Mouse (Mus musculus): ENCODE results near the gene Shisa4. TPM values are rescaled to one million over a fixed set of nuclear protein-coding genes. Genes with fewer than 3 reads are reported as not detected.

The Shisa4 gene
- polyA plus RNA-seq, 1 experiment: 0.38 TPM

GRCm38 (mm10) chr1:135324571-135324970 lies 50.5 kb downstream of the Shisa4 start, which contains the start of gene Lmod1:
Lmod1 (plus strand) TSS chr1:135324807.
- no peaks in the 10 kb centered on the region for H3K36me3 ChIP-seq (ENCODE audit: control insufficient read depth, insufficient read depth, low read length)
- H3K27me3 ChIP-seq (ENCODE audit: control insufficient read depth, insufficient read depth, low read length): no peaks in the 10 kb centered on the region
- peak within 1 kb of the TSS; percentile 59 for H3K27ac ChIP-seq (ENCODE audit: control insufficient read depth, insufficient read depth, low read depth, low read length)
- peaks cover 5% of the 10 kb centered on the region; the same call in 1 of the 2 replicates for H3K4me1 ChIP-seq (ENCODE audit: control insufficient read depth, insufficient read depth, low read length)
- TF ChIP-seq POLR2A (IDR thresholded peaks at IDR 0.05; ENCODE audit: control insufficient read depth, low read depth, low read length) (no peak), CTCF (IDR thresholded peaks at IDR 0.05; ENCODE audit: control insufficient read depth, insufficient read depth, insufficient replicate concordance, low read depth, low read length) (no peak)
- H3K4me3 ChIP-seq (ENCODE audit: control insufficient read depth, low read depth, low read length): peak within 1 kb of the TSS; percentile 47

- no peak for TF ChIP-seq POLR2A (IDR thresholded peaks at IDR 0.05; ENCODE audit: control insufficient read depth, low read depth, low read length)
- TF ChIP-seq CTCF (IDR thresholded peaks at IDR 0.05; ENCODE audit: control insufficient read depth, insufficient read depth, insufficient replicate concordance, low read depth, low read length): no peak
- no peaks in the 10 kb centered on the region for H3K27me3 ChIP-seq (ENCODE audit: control insufficient read depth, insufficient read depth, low read length)
- peaks cover 5% of the 10 kb centered on the region; the same call in 1 of the 2 replicates for H3K4me1 ChIP-seq (ENCODE audit: control insufficient read depth, insufficient read depth, low read length)
- no peak overlapping the region for H3K27ac ChIP-seq (ENCODE audit: control insufficient read depth, insufficient read depth, low read depth, low read length)
- no peak overlapping the region for H3K4me3 ChIP-seq (ENCODE audit: control insufficient read depth, low read depth, low read length)
- no peaks in the 10 kb centered on the region for H3K36me3 ChIP-seq (ENCODE audit: control insufficient read depth, insufficient read depth, low read length)
Observed at GRCm38 (mm10) chr1:135323367-135323901, 51.6 kb downstream of the Shisa4 start.

Other genes with a start within 250 kb of the Shisa4 start
- 2.6 TPM in 2 replicates for gene Ptpn7, start 242.5 kb downstream of the Shisa4 start, polyA plus RNA-seq (2012; rRNA removed)
- gene Arl8a, start 228.4 kb downstream of the Shisa4 start, polyA plus RNA-seq (2012; rRNA removed): 16.9 and 20.6 TPM in 2 replicates
- 0.07 TPM in 1 of 2 replicates, not detected in the other for gene Gpr37l1, start 207.6 kb downstream of the Shisa4 start, polyA plus RNA-seq (2012; rRNA removed)
- gene Elf3, start 116.7 kb downstream of the Shisa4 start, polyA plus RNA-seq (2012; rRNA removed): 1.8 TPM in 1 of 2 replicates, not detected in the other
- gene Rnpep, start 91.2 kb downstream of the Shisa4 start, polyA plus RNA-seq (2012; rRNA removed): 15.7 and 16.6 TPM in 2 replicates
- gene Timm17a, start 61.5 kb downstream of the Shisa4 start, polyA plus RNA-seq (2012; rRNA removed): 69.1 and 73.2 TPM in 2 replicates
- 1.7 and 2.9 TPM in 2 replicates for gene Lmod1, start 50.4 kb downstream of the Shisa4 start, polyA plus RNA-seq (2012; rRNA removed)
- gene Ipo9, start 55.3 kb upstream of the Shisa4 start, polyA plus RNA-seq (2012; rRNA removed): 37.5 and 38.7 TPM in 2 replicates
- 2.0 and 2.2 TPM in 2 replicates for gene Nav1, start 232.1 kb upstream of the Shisa4 start, polyA plus RNA-seq (2012; rRNA removed)